Comparison of ENCODE assay signal across 8 mouse cellular contexts in genomic region chr14:86489872-86490631, GRCm38 (mm10).
DNase-seq lines count a peak whose midpoint lies in the region; ATAC-seq lines count a peak whose summit lies in the region.

No protein-coding gene starts in this region.

- no peak overlapping the region for H3K27ac ChIP-seq in heart, embryonic 12.5 days (ENCODE audit: poor library complexity, severe bottlenecking)

- H3K36me3 ChIP-seq in heart, embryonic 12.5 days = no peaks in the 10 kb centered on the region

- H3K9ac ChIP-seq in heart, embryonic 12.5 days = no peak overlapping the region

- DNase-seq in heart, adult 8-10 months (ENCODE audit: low spot score) = no peak
- DNase-seq in right cerebral cortex, postnatal 10 days (ENCODE audit: low spot score in 2 of 2) = peak; percentile 28 to 35
- no peak for DNase-seq in right cerebral cortex, postnatal 36 days (ENCODE audit: low spot score in 2 of 2)
- peak; percentile 33 for DNase-seq in lung, postnatal 10 days
- DNase-seq in thymus, postnatal 36 days = no peak
- no peak for DNase-seq in spleen, adult 12 weeks (ENCODE audit: low spot score)

- H3K4me2 ChIP-seq in heart, embryonic 12.5 days = 0 out of 2 replicates have a peak overlapping the region, but pooled peaks have one; percentile 12

- no peaks in the 10 kb centered on the region for H3K9me3 ChIP-seq in heart, embryonic 12.5 days (replicated peaks)

- no peak overlapping the region for H3K4me3 ChIP-seq in heart, embryonic 12.5 days

- H3K4me1 ChIP-seq in heart, embryonic 12.5 days (replicated peaks) = peaks cover 12% of the 10 kb centered on the region; the same call in 1 of the 2 replicates

- no peaks in the 10 kb centered on the region for H3K27me3 ChIP-seq in heart, embryonic 12.5 days (replicated peaks)

- 56% methylated on average over 13 of the region's 13 CpGs for WGBS in heart, embryonic 12.5 days

- no peak for ATAC-seq in heart, embryonic 12.5 days (ENCODE audit: insufficient number of reproducible peaks, low FRiP score)
- no peak for ATAC-seq in megakaryocyte, adult 5-6 weeks (ENCODE audit: poor library complexity, severe bottlenecking)

Comparison
In these comparisons a context has a peak if more than half of its experiments do, and no peak if none do; other contexts are left out.
1. DNase-seq: peak in right cerebral cortex, postnatal 10 days (2 of 2) and lung, postnatal 10 days (single experiment); none in heart, adult 8-10 months (single experiment), right cerebral cortex, postnatal 36 days (0 of 2), thymus, postnatal 36 days (0 of 2) and spleen, adult 12 weeks (single experiment).